Mouse (Mus musculus) G1E-ER4 (cell line): ENCODE results near the gene Wwox. TPM values are rescaled to one million over a fixed set of nuclear protein-coding genes. Genes with fewer than 3 reads are reported as not detected.

ENCODE experiments used
- GATA1 ChIP-seq: IDR thresholded peaks from one replicate; pipeline ENCODE4 v1.8.0; 2012; ENCODE audit warnings: low read length, inconsistent platforms
- polyA plus RNA-seq: library from polyadenylated mRNA; stranded (reverse); fragments of >175 nt; gene quantifications from 2 replicates; pipeline ENCODE4 v1.2.3, GENCODE M21; 2012

The Wwox gene
- polyA plus RNA-seq, 1 experiment: 7.2 TPM

GRCm38 (mm10) chr8:114455302-114455701, 15.8 kb downstream of the Wwox start:
- TF ChIP-seq GATA1: no peak

- TF ChIP-seq GATA1: no peak
These were observed 16.5 kb downstream of the Wwox start for GRCm38 (mm10) chr8:114455953-114456352.

- TF ChIP-seq GATA1: no peak
These were observed 18.8 kb downstream of the Wwox start for GRCm38 (mm10) chr8:114458113-114458784.

- no peak for TF ChIP-seq GATA1
These were observed 21.1 kb downstream of the Wwox start for GRCm38 (mm10) chr8:114460600-114460999.

GRCm38 (mm10) chr8:114462591-114462990, 23.1 kb downstream of the Wwox start:
- TF ChIP-seq GATA1: no peak

- no peak for TF ChIP-seq GATA1
These were observed 23.9 kb downstream of the Wwox start for GRCm38 (mm10) chr8:114463305-114463704.

- no peak for TF ChIP-seq GATA1
These were observed 29.2 kb downstream of the Wwox start for GRCm38 (mm10) chr8:114468526-114469207.

- no peak for TF ChIP-seq GATA1
These were observed 29.7 kb downstream of the Wwox start for GRCm38 (mm10) chr8:114469208-114469590.

GRCm38 (mm10) chr8:114473546-114473945, 34.1 kb downstream of the Wwox start:
- TF ChIP-seq GATA1: no peak

- no peak for TF ChIP-seq GATA1
These were observed 37.5 kb downstream of the Wwox start for GRCm38 (mm10) chr8:114476919-114477318.

- TF ChIP-seq GATA1: no peak
These were observed 38.3 kb downstream of the Wwox start for GRCm38 (mm10) chr8:114477790-114478189.

- TF ChIP-seq GATA1: no peak
These were observed 40.3 kb downstream of the Wwox start for GRCm38 (mm10) chr8:114479749-114480148.

- no peak for TF ChIP-seq GATA1
These were observed 52.3 kb downstream of the Wwox start for GRCm38 (mm10) chr8:114491662-114492160.

GRCm38 (mm10) chr8:114499448-114500144, 60.1 kb downstream of the Wwox start:
- no peak for TF ChIP-seq GATA1

- no peak for TF ChIP-seq GATA1
These were observed 62.5 kb downstream of the Wwox start for GRCm38 (mm10) chr8:114501906-114502305.

- no peak for TF ChIP-seq GATA1
These were observed 63.7 kb downstream of the Wwox start for GRCm38 (mm10) chr8:114503196-114503595.

GRCm38 (mm10) chr8:114504889-114505288, 65.4 kb downstream of the Wwox start:
- no peak for TF ChIP-seq GATA1
